Comparison of ENCODE assay signal across 8 mouse cellular contexts in genomic region chr1:132367692-132368506, GRCm38 (mm10). TPM values are rescaled to one million over a fixed set of nuclear protein-coding genes. Genes with fewer than 3 reads are reported as not detected.
A peak's percentile ranks its signal among the peaks of the same experiment; 100 is the strongest.
DNase-seq lines count a peak whose midpoint lies in the region; ATAC-seq and TF ChIP-seq lines count a peak whose summit lies in the region.

No protein-coding gene starts in this region.

- DNase-seq in c-Kit-positive CD71-positive TER-119-positive erythroid progenitor cells, embryonic 14.5 days (ENCODE audit: low spot score): peak; percentile 95
- peak; percentile 89 for DNase-seq in heart, postnatal 0 days (ENCODE audit: low spot score)
- peak; percentile 91 to 93 for DNase-seq in kidney, postnatal 36 days

- WGBS in forebrain, embryonic 12.5 days: 37% methylated on average over 7 of the region's 7 CpGs
- 18% methylated on average over 7 of the region's 7 CpGs for WGBS in heart, postnatal 0 days
- 12% methylated on average over 7 of the region's 7 CpGs for WGBS in liver, embryonic 15.5 days (ENCODE audit: insufficient replicate concordance)
- 39% methylated on average over 7 of the region's 7 CpGs for WGBS in neural tube, embryonic 12.5 days
- WGBS in stomach, embryonic 16.5 days: 28% methylated on average over 7 of the region's 7 CpGs

- no peak overlapping the region for H3K9ac ChIP-seq in forebrain, embryonic 12.5 days
- no peak overlapping the region for H3K9ac ChIP-seq in heart, postnatal 0 days (replicated peaks; ENCODE audit: low read depth, low read length)
- peak overlapping the region; percentile 90 for H3K9ac ChIP-seq in liver, embryonic 15.5 days
- no peak overlapping the region for H3K9ac ChIP-seq in neural tube, embryonic 12.5 days
- H3K9ac ChIP-seq in stomach, embryonic 16.5 days (ENCODE audit: low read length): no peak overlapping the region; the same call in 1 of the 2 replicates

- peaks cover 2% of the 10 kb centered on the region; the same call in 1 of the 2 replicates for H3K36me3 ChIP-seq in E14TG2a.4 (ENCODE audit: insufficient read depth, low read length)
- H3K36me3 ChIP-seq in forebrain, embryonic 12.5 days (replicated peaks): peaks cover 31% of the 10 kb centered on the region
- no peaks in the 10 kb centered on the region; the same call in 1 of the 2 replicates for H3K36me3 ChIP-seq in heart, postnatal 0 days (replicated peaks; ENCODE audit: control insufficient read depth, insufficient read depth, low read length)
- peaks cover 84% of the 10 kb centered on the region for H3K36me3 ChIP-seq in liver, embryonic 15.5 days (replicated peaks)
- peaks cover 10% of the 10 kb centered on the region; the same call in 1 of the 2 replicates for H3K36me3 ChIP-seq in neural tube, embryonic 12.5 days
- no peaks in the 10 kb centered on the region for H3K36me3 ChIP-seq in stomach, embryonic 16.5 days (ENCODE audit: control insufficient read depth, insufficient read depth, low read length)

- peak; percentile 66 for TF ChIP-seq CTCF in E14TG2a.4 (conservative IDR thresholded peaks at IDR 0.05; ENCODE audit: low read length)
- peak; percentile 98 for TF ChIP-seq CTCF in heart, postnatal 0 days (IDR thresholded peaks at IDR 0.05; ENCODE audit: low read depth)

- H3K27ac ChIP-seq in forebrain, embryonic 12.5 days: no peak overlapping the region
- no peak overlapping the region for H3K27ac ChIP-seq in heart, postnatal 0 days (ENCODE audit: low read depth)
- H3K27ac ChIP-seq in liver, embryonic 15.5 days (replicated peaks): peak overlapping the region; percentile 99
- no peak overlapping the region; the same call in 1 of the 2 replicates for H3K27ac ChIP-seq in neural tube, embryonic 12.5 days
- H3K27ac ChIP-seq in stomach, embryonic 16.5 days (ENCODE audit: low read length): no peak overlapping the region

- peak; percentile 77 for ATAC-seq in forebrain, embryonic 12.5 days (ENCODE audit: low FRiP score)
- ATAC-seq in heart, postnatal 0 days (ENCODE audit: insufficient read depth, low read depth): peak; percentile 88
- peak; percentile 91 for ATAC-seq in liver, embryonic 15.5 days (ENCODE audit: insufficient read depth)
- peak; percentile 90 for ATAC-seq in neural tube, embryonic 12.5 days (ENCODE audit: low FRiP score, low read depth)
- peak; percentile 84 for ATAC-seq in stomach, embryonic 16.5 days (ENCODE audit: insufficient read depth, low FRiP score)

- no peak overlapping the region for H3K4me3 ChIP-seq in E14TG2a.4 (replicated peaks; ENCODE audit: low read length)
- H3K4me3 ChIP-seq in forebrain, embryonic 12.5 days (replicated peaks): no peak overlapping the region
- no peak overlapping the region for H3K4me3 ChIP-seq in heart, postnatal 0 days (ENCODE audit: low read depth, low read length)
- peak overlapping the region; percentile 80 for H3K4me3 ChIP-seq in liver, embryonic 15.5 days (replicated peaks)
- no peak overlapping the region for H3K4me3 ChIP-seq in neural tube, embryonic 12.5 days
- no peak overlapping the region for H3K4me3 ChIP-seq in stomach, embryonic 16.5 days (replicated peaks; ENCODE audit: low read length)

- peaks cover 12% of the 10 kb centered on the region for H3K27me3 ChIP-seq in E14TG2a.4 (ENCODE audit: insufficient read depth, low read length)
- no peaks in the 10 kb centered on the region for H3K27me3 ChIP-seq in forebrain, embryonic 12.5 days
- no peaks in the 10 kb centered on the region for H3K27me3 ChIP-seq in heart, postnatal 0 days (ENCODE audit: control insufficient read depth, insufficient read depth, low read length)
- H3K27me3 ChIP-seq in liver, embryonic 15.5 days: no peaks in the 10 kb centered on the region
- H3K27me3 ChIP-seq in neural tube, embryonic 12.5 days (replicated peaks): no peaks in the 10 kb centered on the region
- H3K27me3 ChIP-seq in stomach, embryonic 16.5 days (ENCODE audit: control insufficient read depth, insufficient read depth, low read length): no peaks in the 10 kb centered on the region

- TF ChIP-seq EP300 in heart, postnatal 0 days (IDR thresholded peaks at IDR 0.05; ENCODE audit: low read depth): no peak

- H3K4me2 ChIP-seq in forebrain, embryonic 12.5 days: no peak overlapping the region
- no peak overlapping the region for H3K4me2 ChIP-seq in heart, postnatal 0 days (ENCODE audit: low read depth, low read length)
- H3K4me2 ChIP-seq in liver, embryonic 15.5 days: peak overlapping the region; percentile 73
- 0 out of 2 replicates have a peak overlapping the region, but pooled peaks have one; percentile 9 for H3K4me2 ChIP-seq in neural tube, embryonic 12.5 days (replicated peaks)
- H3K4me2 ChIP-seq in stomach, embryonic 16.5 days (ENCODE audit: low read depth, low read length): no peak overlapping the region

- H3K9me3 ChIP-seq in E14TG2a.4 (ENCODE audit: low read length): no peaks in the 10 kb centered on the region
- no peaks in the 10 kb centered on the region for H3K9me3 ChIP-seq in forebrain, embryonic 12.5 days
- no peaks in the 10 kb centered on the region for H3K9me3 ChIP-seq in heart, postnatal 0 days (replicated peaks; ENCODE audit: control insufficient read depth, low read length)
- H3K9me3 ChIP-seq in liver, embryonic 15.5 days (replicated peaks): no peaks in the 10 kb centered on the region
- H3K9me3 ChIP-seq in neural tube, embryonic 12.5 days: no peaks in the 10 kb centered on the region
- no peaks in the 10 kb centered on the region for H3K9me3 ChIP-seq in stomach, embryonic 16.5 days (replicated peaks; ENCODE audit: control insufficient read depth, low read length)

- peaks cover 57% of the 10 kb centered on the region for H3K4me1 ChIP-seq in E14TG2a.4 (replicated peaks; ENCODE audit: low read depth, low read length)
- H3K4me1 ChIP-seq in forebrain, embryonic 12.5 days: peaks cover 43% of the 10 kb centered on the region
- peaks cover 16% of the 10 kb centered on the region for H3K4me1 ChIP-seq in heart, postnatal 0 days (ENCODE audit: control insufficient read depth, insufficient read depth)
- H3K4me1 ChIP-seq in liver, embryonic 15.5 days (replicated peaks): peaks cover 93% of the 10 kb centered on the region
- H3K4me1 ChIP-seq in neural tube, embryonic 12.5 days: peaks cover 39% of the 10 kb centered on the region
- peaks cover 22% of the 10 kb centered on the region; the same call in 1 of the 2 replicates for H3K4me1 ChIP-seq in stomach, embryonic 16.5 days (ENCODE audit: control insufficient read depth, insufficient read depth, low read length)

RNA-seq across cellular contexts. Expression of gene Tmcc2, which starts 23.2 kb away (rescaled TPM):
- 24.0 and 26.9 TPM in 2 replicates for polyA plus RNA-seq in forebrain, embryonic 12.5 days (2016; fragmentation: Nextera tagmentation; extraction: Ambion mirVana)
- 19.9 and 20.4 TPM in 2 replicates for total RNA-seq in heart, postnatal 0 days (2014; rRNA removed; ENCODE audit: low replicate concordance)
- polyA plus RNA-seq in heart, postnatal 0 days (2015; fragmentation: Nextera tagmentation; extraction: Ambion mirVana): 4.6 and 6.5 TPM in 2 replicates
- 598 and 710 TPM in 2 replicates for polyA plus RNA-seq in liver, embryonic 15.5 days (2015; fragmentation: Nextera tagmentation; extraction: Ambion mirVana)
- polyA plus RNA-seq in neural tube, embryonic 12.5 days (2016; fragmentation: Nextera tagmentation; extraction: Ambion mirVana): 38.0 and 42.4 TPM in 2 replicates
- 25.5 and 28.3 TPM in 2 replicates for polyA plus RNA-seq in stomach, embryonic 16.5 days (2015; fragmentation: Nextera tagmentation; extraction: Ambion mirVana)

RNA-seq across cellular contexts. Expression of gene Dstyk, which starts 49.5 kb away (rescaled TPM):
- 14.7 and 16.1 TPM in 2 replicates for polyA plus RNA-seq in forebrain, embryonic 12.5 days (2016; fragmentation: Nextera tagmentation; extraction: Ambion mirVana)
- total RNA-seq in heart, postnatal 0 days (2014; rRNA removed; ENCODE audit: low replicate concordance): 6.7 and 37.6 TPM in 2 replicates
- polyA plus RNA-seq in heart, postnatal 0 days (2015; fragmentation: Nextera tagmentation; extraction: Ambion mirVana): 6.3 and 6.7 TPM in 2 replicates
- 4.5 and 5.3 TPM in 2 replicates for polyA plus RNA-seq in liver, embryonic 15.5 days (2015; fragmentation: Nextera tagmentation; extraction: Ambion mirVana)
- polyA plus RNA-seq in neural tube, embryonic 12.5 days (2016; fragmentation: Nextera tagmentation; extraction: Ambion mirVana): 12.3 and 12.6 TPM in 2 replicates
- 11.6 and 12.3 TPM in 2 replicates for polyA plus RNA-seq in stomach, embryonic 16.5 days (2015; fragmentation: Nextera tagmentation; extraction: Ambion mirVana)

RNA-seq across cellular contexts. Expression of gene Nuak2, which starts 52.0 kb away (rescaled TPM):
- polyA plus RNA-seq in forebrain, embryonic 12.5 days (2016; fragmentation: Nextera tagmentation; extraction: Ambion mirVana): 49.9 and 54.0 TPM in 2 replicates
- total RNA-seq in heart, postnatal 0 days (2014; rRNA removed; ENCODE audit: low replicate concordance): 0.76 and 2.6 TPM in 2 replicates
- polyA plus RNA-seq in heart, postnatal 0 days (2015; fragmentation: Nextera tagmentation; extraction: Ambion mirVana): 2.0 and 2.2 TPM in 2 replicates
- 3.1 and 3.6 TPM in 2 replicates for polyA plus RNA-seq in liver, embryonic 15.5 days (2015; fragmentation: Nextera tagmentation; extraction: Ambion mirVana)
- 21.8 and 22.8 TPM in 2 replicates for polyA plus RNA-seq in neural tube, embryonic 12.5 days (2016; fragmentation: Nextera tagmentation; extraction: Ambion mirVana)
- polyA plus RNA-seq in stomach, embryonic 16.5 days (2015; fragmentation: Nextera tagmentation; extraction: Ambion mirVana): 6.8 and 6.9 TPM in 2 replicates

Comparison
In these comparisons a context has a peak if more than half of its experiments do, and no peak if none do; other contexts are left out.
1. H3K4me2 ChIP-seq: peak in liver, embryonic 15.5 days (single experiment) and neural tube, embryonic 12.5 days (single experiment); none in forebrain, embryonic 12.5 days (single experiment), heart, postnatal 0 days (single experiment) and stomach, embryonic 16.5 days (single experiment).
2. RNA of gene Tmcc2, which starts 23.2 kb away (polyA plus RNA-seq): 598 to 710 TPM in liver, embryonic 15.5 days; 38.0 to 42.4 TPM in neural tube, embryonic 12.5 days, 25.5 to 28.3 TPM in stomach, embryonic 16.5 days, 24.0 to 26.9 TPM in forebrain, embryonic 12.5 days and 4.6 to 6.5 TPM in heart, postnatal 0 days; every median in the first group is over 10 times any median in the second.
3. Peak in every context shown above with its lines, with median percentiles within 50 percentile points of each other: DNase-seq and ATAC-seq.